In genomic region chr5:114373174-114373573, GRCm38 (mm10) we compare ENCODE assay signal across 8 mouse cellular contexts. TPM values are rescaled to one million over a fixed set of nuclear protein-coding genes. Genes with fewer than 3 reads are reported as not detected.
DNase-seq lines count a peak whose midpoint lies in the region; ATAC-seq and TF ChIP-seq lines count a peak whose summit lies in the region.

No protein-coding gene starts in this region.

- DNase-seq in cerebellum, postnatal 10 days: peak; percentile 35 to 41
- DNase-seq in cerebellum, postnatal 4 days (ENCODE audit: low spot score in 2 of 2): no peak
- no peak for DNase-seq in intestine, embryonic 14.5 days (ENCODE audit: low spot score)
- DNase-seq in urinary bladder, postnatal 4 days (ENCODE audit: low spot score in 2 of 2): no peak
- DNase-seq in T-cell, adult 2 months (ENCODE audit: low spot score): no peak
- no peak for DNase-seq in c-Kit-positive CD71-positive TER-119-positive erythroid progenitor cells, embryonic 14.5 days (ENCODE audit: low spot score)

- TF ChIP-seq POLR2A in cortical plate, adult 2 months (IDR thresholded peaks at IDR 0.05; ENCODE audit: extremely low read depth, insufficient read depth, low read length): no peak

- no peaks in the 10 kb centered on the region for H3K9me3 ChIP-seq in intestine, embryonic 14.5 days (ENCODE audit: control insufficient read depth, low read length)
- no peaks in the 10 kb centered on the region for H3K9me3 ChIP-seq in lung, embryonic 15.5 days

- H3K9ac ChIP-seq in intestine, embryonic 14.5 days (ENCODE audit: low read length): no peak overlapping the region
- H3K9ac ChIP-seq in lung, embryonic 15.5 days: no peak overlapping the region

- no peak overlapping the region for H3K4me3 ChIP-seq in cortical plate, adult 2 months (ENCODE audit: insufficient read depth, low read length)
- no peak overlapping the region for H3K4me3 ChIP-seq in intestine, embryonic 14.5 days (ENCODE audit: low read depth, low read length)
- no peak overlapping the region for H3K4me3 ChIP-seq in lung, embryonic 15.5 days

- peaks cover 63% of the 10 kb centered on the region for H3K36me3 ChIP-seq in intestine, embryonic 14.5 days (ENCODE audit: control insufficient read depth, insufficient read depth, low read length)
- peaks cover 54% of the 10 kb centered on the region for H3K36me3 ChIP-seq in lung, embryonic 15.5 days

- 68% methylated on average over 11 of the region's 11 CpGs for WGBS in intestine, embryonic 14.5 days
- 52% methylated on average over 11 of the region's 11 CpGs for WGBS in lung, embryonic 15.5 days

- no peak for ATAC-seq in intestine, embryonic 14.5 days (replicated peaks; ENCODE audit: low FRiP score, low TSS enrichment, low read depth)
- no peak for ATAC-seq in lung, embryonic 15.5 days (ENCODE audit: borderline replicate concordance, extremely low read depth, low FRiP score, low TSS enrichment)

- 0 out of 2 replicates have a peak overlapping the region, but pooled peaks have one; percentile 17 for H3K27ac ChIP-seq in cortical plate, adult 2 months (ENCODE audit: insufficient read depth, low read length)
- peak overlapping the region; percentile 93 for H3K27ac ChIP-seq in intestine, embryonic 14.5 days (ENCODE audit: low read depth)
- peak overlapping the region; percentile 99 for H3K27ac ChIP-seq in lung, embryonic 15.5 days

- H3K27me3 ChIP-seq in intestine, embryonic 14.5 days (replicated peaks; ENCODE audit: control insufficient read depth, insufficient read depth, low read length): no peaks in the 10 kb centered on the region
- H3K27me3 ChIP-seq in lung, embryonic 15.5 days: no peaks in the 10 kb centered on the region

- H3K4me2 ChIP-seq in intestine, embryonic 14.5 days (ENCODE audit: low read length): no peak overlapping the region
- peak overlapping the region; percentile 12; the same call in 1 of the 2 replicates for H3K4me2 ChIP-seq in lung, embryonic 15.5 days

- H3K4me1 ChIP-seq in cortical plate, adult 2 months (ENCODE audit: control insufficient read depth, insufficient read depth, low read length): no peaks in the 10 kb centered on the region; the same call in 1 of the 2 replicates
- H3K4me1 ChIP-seq in intestine, embryonic 14.5 days (replicated peaks; ENCODE audit: control insufficient read depth, insufficient read depth, low read length): peaks cover 77% of the 10 kb centered on the region
- peaks cover 95% of the 10 kb centered on the region for H3K4me1 ChIP-seq in lung, embryonic 15.5 days

- TF ChIP-seq CTCF in cortical plate, adult 2 months (IDR thresholded peaks at IDR 0.05; ENCODE audit: extremely low read depth, insufficient read depth, low read length): no peak

RNA-seq across cellular contexts. Expression of gene Kctd10, which starts 7.1 kb away (rescaled TPM):
- polyA plus RNA-seq in cortical plate, adult 2 months (2012; rRNA removed): 51.9 and 53.3 TPM in 2 replicates
- 116 and 131 TPM in 2 replicates for polyA plus RNA-seq in intestine, embryonic 14.5 days (2014; fragmentation: Nextera tagmentation; extraction: Ambion mirVana)
- 169 and 176 TPM in 2 replicates for polyA plus RNA-seq in lung, embryonic 15.5 days (2015; fragmentation: Nextera tagmentation; extraction: Ambion mirVana)

RNA-seq across cellular contexts. Expression of gene Ube3b, which starts 7.2 kb away (rescaled TPM):
- polyA plus RNA-seq in cortical plate, adult 2 months (2012; rRNA removed): 77.1 and 79.2 TPM in 2 replicates
- 49.0 and 51.8 TPM in 2 replicates for polyA plus RNA-seq in intestine, embryonic 14.5 days (2014; fragmentation: Nextera tagmentation; extraction: Ambion mirVana)
- polyA plus RNA-seq in lung, embryonic 15.5 days (2015; fragmentation: Nextera tagmentation; extraction: Ambion mirVana): 43.4 and 46.5 TPM in 2 replicates

Comparison
In these comparisons a context has a peak if more than half of its experiments do, and no peak if none do; other contexts are left out.
1. DNase-seq: peak in cerebellum, postnatal 10 days (2 of 2); none in cerebellum, postnatal 4 days (0 of 2), intestine, embryonic 14.5 days (single experiment), urinary bladder, postnatal 4 days (0 of 2), T-cell, adult 2 months (single experiment) and c-Kit-positive CD71-positive TER-119-positive erythroid progenitor cells, embryonic 14.5 days (single experiment).
2. H3K27ac ChIP-seq: peak in every context shown above with its lines; median percentile 99 in lung, embryonic 15.5 days; 93 in intestine, embryonic 14.5 days; 17 in cortical plate, adult 2 months.